Mouse (Mus musculus): ENCODE results near the gene Ugt1a1.

Gene Ugt1a1

DNA sequence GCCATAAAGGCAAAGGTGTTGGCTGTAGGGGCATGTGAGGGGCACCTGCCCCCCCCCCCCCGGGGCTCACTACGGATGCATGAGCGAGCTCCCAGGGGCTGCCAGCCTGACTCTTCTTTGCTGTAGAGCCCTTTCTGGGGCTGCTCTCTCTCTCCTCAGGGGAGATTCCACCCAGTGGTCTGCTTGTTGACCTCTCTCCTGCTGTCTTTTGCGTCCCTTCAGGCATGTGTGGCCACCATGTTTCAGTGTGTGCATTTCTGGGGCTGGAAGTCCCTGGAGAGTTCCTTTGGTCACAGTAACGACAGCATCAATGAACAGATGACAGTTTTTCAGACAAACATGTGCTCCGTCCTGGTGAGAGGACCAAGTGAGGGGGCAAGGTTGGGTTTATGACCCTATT lies 46.6 kb downstream of the Ugt1a1 start:
- DNase-seq (ENCODE audit: low spot score in 2 of 2) = no peak

DNA sequence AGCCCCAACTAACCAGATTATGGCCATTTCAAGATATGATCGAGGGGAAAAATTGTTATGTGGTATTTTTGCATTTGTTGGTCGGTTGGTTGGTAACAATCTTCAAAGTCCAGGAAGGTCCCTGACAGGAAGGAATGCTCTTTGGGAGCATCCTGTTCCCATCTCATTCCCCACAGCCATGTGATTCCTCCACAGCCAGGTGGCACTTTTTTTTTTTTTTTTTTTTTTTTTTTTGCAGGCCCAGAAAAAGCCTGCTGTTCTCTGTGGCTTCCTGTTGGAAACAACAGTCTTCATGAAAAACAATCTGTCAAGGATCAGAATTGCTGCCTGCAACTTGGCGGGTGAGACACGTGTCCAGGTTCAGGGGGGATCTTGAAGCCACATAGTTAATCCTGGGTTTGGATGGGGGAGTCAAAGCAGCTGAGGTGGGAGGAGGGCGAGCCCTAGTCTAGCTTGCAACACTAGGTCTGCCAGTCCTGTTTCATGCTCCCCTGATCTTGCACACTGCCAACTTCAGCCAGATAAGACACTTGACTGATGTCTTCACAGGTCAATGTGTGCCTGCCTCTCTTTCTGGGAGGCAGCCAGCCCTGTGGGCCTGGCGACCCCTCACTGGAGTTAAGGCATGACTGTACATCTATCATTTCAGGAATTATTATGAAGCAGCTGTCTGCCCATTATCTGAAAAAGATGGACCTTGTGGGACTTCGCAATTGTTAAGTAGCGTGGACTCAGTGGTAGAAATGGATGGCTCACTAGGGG lies 47.3 kb downstream of the Ugt1a1 start:
- no peak for DNase-seq (ENCODE audit: low spot score in 2 of 2)

DNA sequence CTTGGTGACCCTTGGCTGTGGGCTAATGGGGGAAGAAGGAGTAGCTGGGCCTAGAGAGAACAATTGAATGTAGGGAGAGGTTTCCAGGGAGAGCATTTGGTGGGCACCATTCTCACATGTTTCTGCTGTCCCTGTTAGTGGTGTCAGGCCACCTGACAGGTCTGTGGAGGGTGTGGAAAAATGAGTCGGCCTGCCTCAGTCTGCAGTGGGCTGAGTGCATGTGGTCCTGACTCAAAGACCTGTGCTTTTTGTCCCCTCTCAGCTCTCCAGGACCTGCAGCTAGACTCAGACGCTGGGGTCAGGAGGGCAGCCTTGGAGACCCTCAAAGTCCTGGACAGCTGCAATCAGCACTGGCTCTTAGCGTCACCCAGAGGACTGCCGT lies 47.9 kb downstream of the Ugt1a1 start:
- no peak for DNase-seq (ENCODE audit: low spot score in 2 of 2)

DNA sequence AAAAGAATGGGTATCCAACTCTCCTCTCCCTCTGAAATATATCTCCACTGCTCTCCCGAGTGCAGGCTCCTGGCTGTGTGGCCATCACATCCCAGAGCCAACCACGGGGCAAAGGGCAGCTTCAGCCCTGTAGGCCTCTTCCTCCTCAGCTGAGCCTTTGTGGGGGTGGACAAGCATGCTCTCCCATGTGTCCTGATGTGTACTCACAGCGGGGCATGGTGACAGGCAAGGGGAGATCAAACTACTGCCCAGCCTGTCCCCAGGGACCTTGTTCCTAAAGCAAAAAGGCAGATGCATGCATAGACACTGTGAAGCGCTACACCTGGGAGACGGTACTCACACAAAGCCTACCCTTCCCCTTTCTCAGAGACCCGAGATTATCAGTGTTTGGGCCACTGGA lies 48.4 kb downstream of the Ugt1a1 start:
- no peak for DNase-seq (ENCODE audit: low spot score in 2 of 2)

DNA sequence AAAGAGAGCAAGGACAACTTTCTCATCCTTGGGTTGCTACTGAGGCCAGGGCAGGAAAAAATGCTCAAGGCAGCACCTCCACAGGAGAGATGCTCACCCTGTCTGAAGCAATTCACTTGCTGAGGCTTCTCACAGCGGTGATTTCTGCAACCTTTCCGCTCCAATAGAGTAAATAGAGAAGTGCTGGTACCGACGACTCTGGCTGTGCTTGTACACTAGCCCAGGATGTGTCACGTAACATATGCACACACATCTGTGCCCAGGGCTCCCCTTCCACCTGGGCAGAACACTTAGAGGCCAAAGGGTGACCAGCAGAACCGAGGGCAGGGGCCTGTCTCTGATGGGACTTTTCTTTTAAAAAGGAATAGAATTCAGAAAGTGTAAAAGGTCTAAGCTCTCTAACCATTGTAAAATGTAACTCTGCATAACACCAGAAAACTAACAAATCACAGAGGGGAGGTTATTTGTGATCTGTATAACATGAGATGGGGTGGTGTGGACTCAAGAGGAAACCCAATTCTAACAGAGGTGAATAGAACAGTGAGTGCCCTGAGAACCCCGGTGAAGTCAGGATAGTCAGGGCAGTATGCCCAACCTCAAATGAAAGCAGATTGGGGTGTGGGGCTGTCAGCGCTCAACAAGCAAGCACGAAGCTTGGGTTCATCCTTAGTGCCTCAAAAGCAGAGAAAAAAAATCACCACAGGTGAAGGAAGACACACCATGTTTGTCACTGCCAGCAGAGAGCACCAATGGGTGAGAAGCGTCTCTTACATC lies 49.0 kb downstream of the Ugt1a1 start:
- no peak for DNase-seq (ENCODE audit: low spot score in 2 of 2)

DNA sequence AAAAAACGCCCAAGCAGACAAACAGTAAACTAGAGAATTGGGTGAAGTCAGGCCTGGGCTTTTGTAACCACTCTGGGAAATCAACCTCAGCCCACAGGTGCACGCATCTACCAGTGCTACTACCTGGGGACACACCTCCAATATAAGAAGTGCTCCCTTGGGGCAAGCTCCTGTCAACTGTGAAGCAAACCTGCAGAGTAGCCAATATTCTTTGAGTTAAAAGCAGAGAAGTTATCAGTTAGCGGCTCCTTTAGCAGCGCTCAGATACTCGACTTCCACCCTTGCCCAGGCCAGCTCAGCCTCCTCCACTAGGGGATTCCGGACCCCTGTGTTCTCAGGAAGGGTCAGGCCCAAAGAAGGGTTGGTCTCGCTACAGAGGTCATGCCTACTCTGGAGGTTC lies 49.9 kb downstream of the Ugt1a1 start:
- DNase-seq (ENCODE audit: low spot score in 2 of 2) = no peak

DNA sequence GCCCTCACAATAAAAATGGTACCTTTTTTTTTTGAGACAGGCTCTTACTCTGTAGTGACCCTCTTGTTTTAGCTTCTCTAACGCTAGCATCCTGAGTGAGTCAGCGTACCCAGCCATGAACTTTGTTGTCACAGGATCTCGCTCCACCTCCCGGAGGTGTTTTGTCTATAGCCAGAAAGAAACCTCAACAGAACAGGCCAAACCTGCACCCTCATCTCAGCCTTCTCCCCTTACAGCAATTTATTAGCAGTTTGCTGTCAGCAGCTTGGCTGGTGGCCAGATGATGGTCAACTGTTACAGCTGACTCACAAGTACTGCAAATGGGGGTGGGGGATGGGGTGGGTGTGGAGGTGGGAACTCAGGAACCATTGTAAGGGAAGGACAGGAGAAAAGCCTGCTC lies 50.5 kb downstream of the Ugt1a1 start:
- no peak for DNase-seq (ENCODE audit: low spot score in 2 of 2)

- no peak for DNase-seq (ENCODE audit: low spot score in 2 of 2)
Observed at GRCm38 (mm10) chr1:88262961-88263360, 51.2 kb downstream of the Ugt1a1 start.

DNA sequence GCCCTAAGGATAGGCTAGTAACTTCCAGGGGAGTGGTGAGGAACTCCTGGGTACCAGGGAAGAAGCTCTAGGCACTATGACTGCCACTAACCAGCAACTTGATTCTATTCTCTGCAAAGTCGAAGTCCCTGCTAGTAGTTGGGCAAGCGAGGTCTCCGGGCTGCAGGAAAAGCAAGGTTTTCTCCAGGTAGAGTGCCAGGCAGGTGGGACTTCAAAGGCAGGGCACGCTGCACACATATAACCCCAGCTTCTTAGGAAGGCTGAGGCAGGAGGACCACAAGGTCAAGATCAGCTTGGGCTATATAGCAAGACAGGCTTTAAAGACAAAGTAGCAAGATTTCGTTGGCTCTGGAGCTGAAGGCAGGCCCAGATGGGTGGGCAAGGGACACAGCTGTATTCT lies 52.0 kb downstream of the Ugt1a1 start:
- DNase-seq (ENCODE audit: low spot score in 2 of 2) = no peak

- DNase-seq (ENCODE audit: low spot score in 2 of 2) = no peak
Observed at GRCm38 (mm10) chr1:88264237-88264868, 52.6 kb downstream of the Ugt1a1 start.

DNA sequence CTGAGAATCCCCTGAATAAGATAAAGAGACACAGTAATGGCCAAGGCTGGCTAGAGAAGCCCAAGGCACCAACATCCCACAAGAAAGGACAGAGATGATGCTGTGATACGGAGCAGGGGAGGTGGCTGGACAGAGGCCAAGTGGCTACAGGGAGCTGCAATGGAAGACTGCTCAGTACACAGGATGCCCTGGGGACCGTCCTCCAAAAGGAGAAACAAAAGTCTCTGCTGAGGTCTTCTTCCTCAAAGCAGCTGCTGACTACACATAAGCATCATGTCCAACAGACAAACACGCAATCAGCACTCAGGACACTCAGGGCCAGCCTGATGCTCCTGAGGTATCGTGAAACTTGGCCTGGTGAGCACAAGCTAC lies 53.1 kb downstream of the Ugt1a1 start:
- DNase-seq (ENCODE audit: low spot score in 2 of 2) = no peak

GRCm38 (mm10) chr1:88266123-88266522 lies 54.4 kb downstream of the Ugt1a1 start:
- no peak for DNase-seq (ENCODE audit: low spot score in 2 of 2)

GRCm38 (mm10) chr1:88267489-88267888 lies 55.7 kb downstream of the Ugt1a1 start:
- DNase-seq (ENCODE audit: low spot score in 2 of 2) = no peak

DNA sequence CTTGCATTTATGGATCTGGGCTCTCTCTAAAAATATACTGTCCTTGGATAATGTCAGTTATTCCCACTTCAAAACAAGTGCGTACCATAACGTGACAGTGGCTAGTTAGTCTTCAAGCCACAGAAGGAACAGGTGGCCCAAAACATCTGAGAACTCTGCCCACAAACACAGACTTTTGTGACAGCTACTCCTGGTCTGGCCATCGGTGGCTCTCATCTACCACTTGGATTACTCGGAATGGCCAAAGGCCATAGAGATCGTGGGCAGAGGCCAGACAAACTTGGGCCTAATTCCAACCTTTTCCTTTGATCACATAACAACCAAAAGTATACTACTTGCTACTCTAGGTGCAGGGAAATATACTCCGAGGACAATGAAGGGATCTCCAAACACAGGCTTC lies 56.3 kb downstream of the Ugt1a1 start:
- no peak for DNase-seq (ENCODE audit: low spot score in 2 of 2)

All from frontal cortex, postnatal 25 days (tissue).